Mouse (Mus musculus) heart, adult 11 months (tissue): ENCODE measurements at regions not wholly inside any gene's neighbourhood (a gene's known extent, or its start where the extent isn't known, plus 50 kb on each side); places are given as distances from the start of the nearest gene placed in this dataset.

Source experiments
- DNase-seq: peaks from one replicate; pipeline ENCODE4 v3.0.0; 2022

DNA sequence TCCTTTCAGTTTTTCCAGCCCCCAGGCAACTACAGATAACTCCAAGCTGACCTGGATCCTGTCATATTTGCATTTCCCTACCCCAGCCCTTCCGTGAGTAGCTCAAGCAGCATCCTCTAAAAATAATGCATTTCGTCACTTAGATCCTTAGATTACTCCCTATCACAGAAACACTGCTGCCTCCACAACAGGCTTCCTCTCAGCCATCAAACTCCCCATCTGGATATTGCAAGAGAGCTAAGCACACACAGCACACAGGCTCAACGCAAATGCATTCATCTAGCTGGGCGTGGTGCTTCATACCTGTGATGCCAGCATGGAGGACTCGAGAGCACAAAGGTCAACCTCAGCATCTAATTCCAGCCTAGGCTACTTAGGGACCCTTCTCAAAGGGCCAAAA lies 260.9 kb downstream of the Sox4 start:
- no peak for DNase-seq

DNA sequence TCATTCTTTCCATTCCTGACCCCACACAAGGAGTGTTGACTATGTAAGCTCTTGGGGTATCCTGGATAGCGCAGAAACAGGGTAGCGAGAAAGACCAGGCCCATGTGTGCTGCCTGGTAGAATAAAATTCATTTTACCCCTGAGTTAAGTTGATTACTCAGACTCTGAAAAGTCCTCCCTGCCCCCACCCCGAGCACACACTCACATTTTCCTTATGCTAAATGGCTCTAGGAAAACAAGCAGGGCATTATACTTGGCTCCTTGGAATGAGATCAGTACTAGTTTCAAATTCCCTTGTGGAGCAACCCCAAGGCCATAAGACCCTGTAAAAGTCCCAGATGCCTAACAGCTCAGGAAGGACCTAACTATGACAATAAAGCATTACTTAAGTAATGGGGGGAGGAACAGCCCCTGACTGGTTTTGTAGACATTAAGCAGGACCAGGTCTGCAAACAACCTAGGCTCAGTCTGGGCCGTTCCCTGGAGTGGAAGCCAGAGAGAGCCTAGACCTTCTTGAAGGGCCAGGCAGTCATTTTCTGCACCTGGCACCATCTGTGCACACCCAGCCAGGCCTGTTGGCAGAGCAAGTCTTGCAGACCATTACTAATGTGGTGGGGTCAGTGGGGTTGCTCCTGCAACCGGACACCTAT lies 262.9 kb downstream of the Sox4 start:
- DNase-seq: no peak

DNA sequence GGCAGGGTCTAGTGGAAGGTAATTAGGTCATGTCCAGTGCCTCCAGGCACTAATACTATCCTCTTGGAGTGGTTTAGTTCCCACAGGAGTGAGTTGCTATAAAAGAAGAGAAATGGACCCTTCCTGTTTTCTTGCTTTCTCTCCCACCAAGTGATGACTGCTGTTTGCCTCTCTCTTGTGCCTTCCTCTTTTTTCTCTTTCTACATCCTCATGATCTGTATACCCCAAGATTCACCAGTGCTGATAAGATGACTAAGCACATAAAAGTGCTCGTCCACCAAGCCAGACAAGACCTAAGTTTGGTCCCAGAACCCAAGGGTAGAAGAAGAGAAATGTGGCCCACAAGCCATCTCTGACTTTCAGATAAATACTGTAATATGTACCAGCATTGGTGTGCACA lies 265.7 kb downstream of the Sox4 start:
- no peak for DNase-seq

- no peak for DNase-seq
Measured at GRCm38 (mm10) chr13:28684311-28684710, 269.2 kb downstream of the Sox4 start.

DNA sequence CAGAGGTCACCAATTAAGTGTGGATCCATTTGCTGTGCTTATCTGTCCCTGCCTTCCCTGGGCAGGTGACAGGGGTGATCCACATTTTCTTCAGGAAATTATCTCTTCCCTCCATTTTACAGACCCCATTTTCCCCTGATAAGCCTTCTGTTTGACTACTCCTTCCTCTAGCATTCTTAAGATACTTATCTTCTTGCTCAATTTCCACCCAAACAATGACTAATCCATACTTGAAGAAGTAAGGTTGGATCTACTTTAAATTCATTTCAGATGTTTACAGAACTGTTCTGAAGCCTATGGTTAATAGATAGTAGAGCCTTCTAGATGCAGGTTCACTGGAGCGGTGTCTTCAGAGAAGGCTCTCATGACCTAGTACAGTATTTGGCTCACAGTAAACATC lies 273.2 kb downstream of the Sox4 start:
- no peak for DNase-seq

GRCm38 (mm10) chr13:28673622-28674021 lies 279.9 kb downstream of the Sox4 start:
- DNase-seq: no peak

- DNase-seq: no peak
Measured at GRCm38 (mm10) chr13:28671543-28671942, 282.0 kb downstream of the Sox4 start.

- DNase-seq: no peak
Measured at GRCm38 (mm10) chr13:28669832-28670585, 283.5 kb downstream of the Sox4 start.

GRCm38 (mm10) chr13:28666832-28667231 lies 286.7 kb downstream of the Sox4 start:
- DNase-seq: no peak

DNA sequence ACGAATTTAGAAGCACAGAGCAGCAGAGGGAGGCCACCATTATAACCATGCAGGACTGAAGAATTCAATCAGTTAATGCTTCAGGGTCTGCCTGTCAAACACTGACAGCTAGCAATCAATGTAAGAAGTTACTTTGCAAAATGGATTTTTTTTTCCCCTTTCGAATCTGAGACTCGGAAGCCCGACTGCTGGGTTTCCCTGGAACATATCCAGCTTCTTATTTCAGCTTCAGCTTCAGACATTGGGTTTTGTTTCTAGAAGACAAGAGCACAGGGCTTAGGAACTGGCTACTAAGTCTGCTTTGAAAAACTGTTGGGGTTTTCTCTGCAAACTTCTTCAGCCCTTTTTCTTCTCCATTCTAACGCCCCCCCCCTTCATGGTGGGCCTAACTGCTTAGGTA lies 288.4 kb downstream of the Sox4 start:
- DNase-seq: no peak

DNA sequence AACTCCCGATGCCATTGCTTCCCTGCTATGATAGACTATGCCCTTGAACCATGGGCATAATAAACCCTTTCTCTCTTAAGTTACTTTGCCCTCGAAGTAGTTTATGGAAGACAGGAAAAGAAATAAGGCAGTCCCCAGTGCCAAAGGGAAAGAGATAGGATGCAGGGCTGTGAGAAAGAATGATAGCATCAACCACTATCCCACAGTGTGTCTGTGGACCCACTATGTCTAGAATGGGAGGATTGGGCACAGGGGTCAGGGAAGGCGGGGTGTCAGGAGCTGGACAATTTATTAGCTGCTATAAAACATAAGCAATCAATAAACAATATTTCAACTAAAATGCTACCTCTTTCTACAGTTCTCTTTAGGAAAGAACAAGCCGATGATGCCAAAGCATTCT lies 288.8 kb downstream of the Sox4 start:
- DNase-seq: no peak

DNA sequence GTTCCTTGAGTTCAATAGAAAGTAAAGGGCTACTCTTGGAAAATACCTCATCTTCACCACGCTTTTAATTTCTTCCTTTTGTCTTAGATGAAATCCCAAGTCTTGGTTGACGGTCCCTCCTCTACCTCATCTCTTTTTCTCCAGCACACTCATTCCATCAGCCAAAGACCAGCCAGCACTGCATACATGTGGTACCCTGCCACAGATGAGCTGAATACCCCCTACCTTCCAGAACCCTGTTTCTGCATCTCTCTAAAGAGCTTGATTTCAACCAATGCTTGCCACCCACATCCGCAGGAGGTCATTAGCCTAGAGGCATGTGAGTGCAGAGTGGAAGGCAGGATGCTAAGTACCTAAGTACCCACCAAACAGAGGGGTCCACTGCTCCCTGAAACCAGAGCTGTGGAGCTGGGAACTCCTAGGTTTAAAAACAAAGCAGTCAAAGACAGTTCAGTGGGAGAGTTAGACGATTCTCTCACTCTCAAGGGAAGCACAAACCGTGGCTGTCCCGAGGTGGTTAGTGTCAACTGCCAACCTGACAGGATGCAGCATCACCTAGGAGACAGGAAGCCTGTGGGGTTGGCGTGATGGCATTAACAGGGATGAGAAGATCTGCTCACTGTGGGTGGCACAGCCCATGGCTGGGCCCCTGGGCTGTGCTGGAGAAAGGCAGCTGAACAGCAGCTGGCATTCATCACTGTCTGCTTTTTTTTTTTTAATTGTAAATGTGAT lies 289.4 kb downstream of the Sox4 start:
- DNase-seq: no peak

DNA sequence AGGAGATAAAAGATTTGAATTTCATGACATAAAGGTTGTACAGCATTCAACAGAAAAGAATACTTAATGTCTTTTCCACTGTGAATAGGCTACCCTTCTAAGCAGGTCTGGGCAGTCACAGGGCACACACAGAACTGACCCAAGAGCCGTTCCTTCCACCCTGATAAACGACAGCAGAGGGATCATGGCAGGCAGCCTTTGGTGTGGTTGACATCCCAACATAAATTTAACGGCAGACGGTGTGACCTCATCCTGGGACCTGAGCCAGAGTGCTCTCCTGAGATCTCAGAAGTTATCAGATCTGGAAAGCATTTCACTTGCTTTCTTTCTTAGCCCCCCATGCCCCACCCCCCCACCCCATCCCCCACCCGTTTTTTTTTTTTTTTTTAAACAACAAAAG lies 290.1 kb downstream of the Sox4 start:
- DNase-seq: peak; percentile 88

- no peak for DNase-seq
Measured at GRCm38 (mm10) chr13:28662316-28662752, 291.2 kb downstream of the Sox4 start.

- no peak for DNase-seq
Measured at GRCm38 (mm10) chr13:28660151-28660550, 293.4 kb downstream of the Sox4 start.

GRCm38 (mm10) chr13:28658652-28659051 lies 294.9 kb downstream of the Sox4 start:
- no peak for DNase-seq

DNA sequence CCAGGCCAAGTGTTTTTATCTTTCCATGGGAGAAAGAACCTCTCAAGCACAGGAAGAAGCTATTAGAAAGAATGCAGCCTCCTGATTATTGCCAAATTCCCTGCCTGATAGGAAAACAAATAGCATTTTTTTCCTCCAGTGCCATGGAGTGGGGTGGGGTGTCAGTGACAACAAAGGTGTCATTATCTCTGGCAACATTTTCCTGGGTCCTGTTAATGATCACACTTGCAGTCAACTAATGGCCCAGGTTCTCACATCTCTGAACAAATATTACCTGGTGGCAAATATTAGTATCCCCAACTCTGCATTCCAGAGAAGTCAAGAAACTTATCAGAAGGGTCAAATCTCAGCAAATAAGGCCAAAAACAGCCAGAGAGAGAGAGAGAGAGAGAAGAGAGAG lies 298.6 kb downstream of the Sox4 start:
- DNase-seq: no peak

DNA sequence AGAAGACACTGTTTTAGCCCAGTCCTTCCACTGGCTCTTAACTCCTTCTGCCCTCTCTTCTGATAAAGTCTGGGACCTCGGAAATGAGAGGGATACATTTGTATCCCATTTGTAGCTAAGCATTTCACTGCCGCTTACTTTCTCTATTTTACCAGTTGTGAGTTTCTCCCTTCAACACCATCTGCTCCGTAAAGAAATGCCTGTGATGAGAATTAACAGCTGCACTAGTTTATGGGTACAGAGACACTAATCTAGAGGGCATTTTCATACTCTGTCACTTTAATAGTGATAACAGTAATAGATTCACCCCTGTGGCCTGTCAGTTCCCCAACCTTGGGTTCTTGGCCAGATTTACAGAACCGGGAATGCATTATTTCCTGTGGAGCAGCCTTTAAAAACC lies 300.2 kb downstream of the Sox4 start:
- no peak for DNase-seq

DNA sequence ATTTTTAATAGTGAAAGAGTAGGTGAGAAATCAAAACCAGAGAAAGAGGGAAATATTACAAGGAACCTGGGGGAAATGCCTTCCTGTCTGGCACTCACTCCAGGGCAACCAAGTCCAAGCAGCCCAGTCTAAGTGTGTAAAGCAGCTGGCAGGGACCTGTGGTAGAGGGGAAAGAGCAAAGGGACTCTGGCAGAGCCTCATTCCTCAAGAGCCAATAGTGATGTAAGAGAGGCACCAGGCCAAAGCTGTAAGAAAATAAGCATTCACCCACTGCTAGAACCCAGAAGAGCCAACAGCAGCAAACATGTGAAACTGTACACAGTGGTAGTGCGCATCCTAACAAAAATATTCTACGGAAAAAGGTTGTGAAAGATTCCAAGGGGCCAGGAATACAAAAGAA lies 301.7 kb downstream of the Sox4 start:
- peak; percentile 94 for DNase-seq

DNA sequence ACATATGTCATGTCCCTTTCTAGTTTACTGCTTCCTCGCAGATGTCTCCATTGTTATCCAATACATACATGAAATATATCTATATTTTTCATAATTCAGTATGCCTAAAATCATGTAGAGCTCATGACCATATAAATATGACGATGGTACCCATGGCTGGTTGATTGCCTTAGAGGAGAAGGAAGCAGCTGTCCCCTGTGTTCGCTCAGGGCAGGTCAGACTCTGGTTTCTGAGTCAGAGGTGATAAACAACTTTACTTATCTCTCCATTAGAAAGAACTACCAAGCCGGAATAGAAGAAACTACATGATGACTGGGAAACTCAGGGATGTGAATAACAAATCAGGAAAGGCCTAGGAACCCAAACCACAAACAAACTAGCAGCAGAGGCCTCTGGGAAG lies 307.6 kb downstream of the Sox4 start:
- no peak for DNase-seq

DNA sequence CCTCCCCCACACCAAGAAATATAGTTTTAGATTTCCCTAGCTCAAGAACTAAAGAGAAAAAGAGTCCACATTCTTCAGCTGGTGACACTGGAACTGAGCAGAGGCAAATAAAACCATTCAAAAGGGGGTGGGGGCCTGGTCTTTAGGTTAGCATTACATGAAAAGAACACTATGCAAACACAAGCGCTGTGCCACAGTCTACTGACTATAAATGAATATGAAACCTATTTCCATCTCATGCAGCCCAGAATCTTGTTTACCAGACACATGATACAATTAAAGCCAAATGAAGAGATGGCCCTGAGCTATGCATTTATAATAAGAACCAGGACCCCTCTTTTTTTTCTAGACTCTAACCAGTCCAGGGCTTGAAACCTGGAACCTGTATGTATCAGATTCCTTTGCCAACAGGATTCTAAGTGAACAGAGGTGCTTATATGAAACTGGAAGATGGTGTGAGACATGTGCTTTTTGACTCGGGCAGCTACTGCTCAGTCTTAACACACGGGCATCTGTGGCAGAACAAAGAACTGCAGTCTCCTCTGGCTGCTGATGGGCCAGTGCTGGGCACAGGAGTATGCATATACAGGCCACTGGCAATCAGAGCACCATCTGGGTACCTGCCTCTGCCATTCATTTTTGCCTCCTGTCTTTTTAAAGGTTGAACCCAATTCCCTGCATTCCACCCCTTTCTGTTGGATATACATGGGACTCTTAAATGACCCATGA lies 308.5 kb downstream of the Sox4 start:
- no peak for DNase-seq

- peak; percentile 58 for DNase-seq
Measured at GRCm38 (mm10) chr13:28640826-28641225, 312.7 kb downstream of the Sox4 start.

DNA sequence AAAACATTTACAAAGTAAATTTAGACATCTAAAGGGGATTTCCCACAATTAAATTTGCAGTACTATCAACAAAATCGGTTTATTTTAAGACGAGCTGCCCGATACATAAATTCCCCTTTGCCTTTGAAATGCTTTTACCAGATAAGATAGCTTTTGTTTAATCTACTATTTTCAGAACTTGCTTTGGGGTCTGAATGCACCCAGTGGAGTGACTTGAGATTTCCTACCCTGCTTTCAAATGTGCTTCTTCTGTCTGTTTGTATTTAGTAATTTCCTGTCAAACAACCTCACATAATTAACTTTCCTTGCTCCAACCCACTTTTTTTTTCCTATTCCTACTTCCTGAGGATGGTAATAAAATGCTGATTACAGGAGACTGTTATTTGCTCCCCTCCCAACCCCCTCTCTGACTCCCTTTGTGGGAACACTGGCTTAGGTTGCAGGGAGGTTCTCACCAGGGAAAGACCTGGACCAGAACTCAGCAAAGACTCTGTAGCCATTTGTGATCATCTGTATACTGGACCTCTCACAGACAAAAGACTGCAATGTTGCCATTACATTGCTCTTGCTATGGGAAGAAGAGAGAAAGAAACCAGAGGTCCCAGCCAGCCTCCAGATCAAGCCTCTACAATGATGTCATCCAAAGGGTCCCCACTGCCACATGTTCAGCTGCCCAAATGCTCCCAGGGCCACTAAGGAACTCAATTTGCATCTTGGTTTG lies 318.1 kb downstream of the Sox4 start:
- peak; percentile 67 for DNase-seq
